Comparison of ENCODE assay signal across 22 mouse cellular contexts in the genomic region with DNA sequence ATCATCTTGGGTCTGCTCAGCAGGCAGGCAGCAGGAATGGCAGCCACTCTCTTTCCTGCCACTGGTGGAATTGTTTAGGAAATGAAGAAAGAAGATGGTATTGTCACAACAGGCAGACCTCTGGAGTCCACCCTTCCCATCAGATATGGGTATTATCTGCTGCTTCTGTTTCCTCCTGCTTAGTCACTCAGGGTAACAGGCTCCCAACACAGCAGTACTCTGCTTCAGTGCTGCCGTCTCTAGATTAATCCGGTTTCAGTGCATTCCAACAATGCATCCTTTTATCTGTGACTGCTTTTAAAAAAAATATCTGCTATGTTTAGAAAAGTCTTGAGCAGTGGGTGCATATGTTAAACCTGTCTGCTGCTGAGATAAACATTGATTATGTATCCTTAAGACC.
"Had no signal": no experiment of that assay in that cellular context is flagged by ENCODE, and none has a peak within 500 bp of the region (broad histone marks: within the 10 kb centered on the region; RNA-seq: fewer than 3 reads in every experiment).

No protein-coding gene starts in this region.

- ATAC-seq: intestine, embryonic 16.5 days; liver, embryonic 12.5 days had no signal

- H3K36me3 ChIP-seq: limb, embryonic 10.5 days; limb, embryonic 13.5 days; liver, embryonic 12.5 days; liver, embryonic 15.5 days; neural tube, embryonic 12.5 days; neural tube, embryonic 15.5 days; stomach, embryonic 15.5 days had no signal

- H3K27ac ChIP-seq: layer of hippocampus, adult 2 months; limb, embryonic 10.5 days; limb, embryonic 13.5 days; liver, embryonic 12.5 days; liver, embryonic 15.5 days; neural tube, embryonic 12.5 days; neural tube, embryonic 15.5 days; stomach, embryonic 15.5 days had no signal

- H3K4me2 ChIP-seq: limb, embryonic 13.5 days; liver, embryonic 12.5 days; liver, embryonic 15.5 days; neural tube, embryonic 12.5 days; neural tube, embryonic 15.5 days; stomach, embryonic 15.5 days had no signal

- H3K27me3 ChIP-seq: limb, embryonic 13.5 days; liver, embryonic 12.5 days; liver, embryonic 15.5 days; neural tube, embryonic 12.5 days; neural tube, embryonic 15.5 days; stomach, embryonic 15.5 days had no signal

- DNase-seq: kidney, adult 18-20 months; kidney, adult 9 months; kidney, postnatal 25 days; layer of hippocampus, adult 9-11 months; liver; lung, adult 2 months; lung, postnatal 14 days; lung, postnatal 4 days; right cerebral cortex, adult 18-20 months; right cerebral cortex, postnatal 14 days; right cerebral cortex, postnatal 4 days; spleen, adult 18-20 months; thymus, postnatal 25 days had no signal

- H3K4me1 ChIP-seq: limb, embryonic 10.5 days; limb, embryonic 13.5 days; liver, embryonic 12.5 days; liver, embryonic 15.5 days; neural tube, embryonic 12.5 days; neural tube, embryonic 15.5 days; stomach, embryonic 15.5 days had no signal

- H3K9me3 ChIP-seq: limb, embryonic 10.5 days; limb, embryonic 13.5 days; liver, embryonic 12.5 days; liver, embryonic 15.5 days; neural tube, embryonic 12.5 days; neural tube, embryonic 15.5 days; stomach, embryonic 15.5 days had no signal

- H3K4me3 ChIP-seq: layer of hippocampus, adult 2 months; limb, embryonic 10.5 days; limb, embryonic 13.5 days; liver, embryonic 12.5 days; liver, embryonic 15.5 days; neural tube, embryonic 12.5 days; neural tube, embryonic 15.5 days; stomach, embryonic 15.5 days had no signal

- H3K9ac ChIP-seq: limb, embryonic 13.5 days; liver, embryonic 12.5 days; liver, embryonic 15.5 days; neural tube, embryonic 12.5 days; neural tube, embryonic 15.5 days; stomach, embryonic 15.5 days had no signal
